Mouse (Mus musculus) cerebellum, postnatal 36 days (tissue): ENCODE results near the gene Pga5.
A peak's percentile ranks its signal among the peaks of the same experiment; 100 is the strongest.

Experiments used
- DNase-seq, 2 experiments: peaks; one replicate each; pipeline ENCODE4 v3.0.0; 2021 to 2022; ENCODE audit warnings: mixed read lengths in 2 of 2

The Pga5 gene

GRCm38 (mm10) chr19:10677915-10678771 lies at the start of gene Pga5:
TSS of gene Pga5 (minus strand) at chr19:10678071.
- DNase-seq = peak; percentile 92 to 98

- peak in 1 of 2 experiments; percentile 48 for DNase-seq
Measured at GRCm38 (mm10) chr19:10724629-10725363, 46.9 kb upstream of the Pga5 start.

DNA sequence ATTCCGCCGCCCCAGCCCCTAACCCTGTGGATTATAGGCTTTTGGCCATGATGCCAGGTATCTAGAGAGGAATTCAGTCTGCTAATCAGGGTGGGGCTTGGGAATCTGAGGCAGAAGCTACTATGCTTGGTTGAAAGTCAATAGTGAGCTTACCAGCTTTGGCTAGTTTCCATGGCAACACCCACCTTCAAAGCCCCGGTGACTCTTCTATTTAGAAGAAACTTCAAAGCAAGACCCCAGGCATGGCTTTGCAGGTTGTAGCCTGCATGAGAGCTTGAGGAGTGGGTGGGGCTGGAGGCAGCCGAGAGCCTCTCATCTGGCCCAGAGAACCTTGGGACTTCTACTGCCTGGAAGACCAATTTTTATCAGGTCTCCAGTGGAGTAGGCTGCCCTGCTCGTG lies 45.8 kb upstream of the Pga5 start:
- no peak for DNase-seq

- peak in 1 of 2 experiments; percentile 39 for DNase-seq
Measured at GRCm38 (mm10) chr19:10723084-10723483, 45.2 kb upstream of the Pga5 start.

DNA sequence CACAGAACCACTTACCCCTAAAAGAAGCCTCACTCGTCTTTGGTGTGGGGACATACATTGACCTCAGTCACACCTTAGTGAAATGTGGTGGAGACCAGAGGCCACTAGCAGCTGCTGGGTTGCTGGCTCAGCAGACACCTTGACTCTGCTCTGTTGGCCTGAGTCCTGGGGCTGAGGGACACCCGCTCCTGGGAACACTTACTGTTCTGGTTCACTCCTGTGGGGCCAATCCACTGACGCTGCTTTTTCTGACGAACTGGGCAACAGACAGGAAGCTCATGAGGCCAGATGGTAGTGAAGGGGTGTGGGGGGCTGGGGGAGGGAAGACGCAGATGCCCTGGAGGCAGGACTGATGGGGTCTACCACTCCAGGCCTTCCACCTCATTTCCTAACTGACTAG lies 43.2 kb upstream of the Pga5 start:
- DNase-seq = no peak

- DNase-seq = no peak
Measured at GRCm38 (mm10) chr19:10720524-10720923, 42.7 kb upstream of the Pga5 start.

DNA sequence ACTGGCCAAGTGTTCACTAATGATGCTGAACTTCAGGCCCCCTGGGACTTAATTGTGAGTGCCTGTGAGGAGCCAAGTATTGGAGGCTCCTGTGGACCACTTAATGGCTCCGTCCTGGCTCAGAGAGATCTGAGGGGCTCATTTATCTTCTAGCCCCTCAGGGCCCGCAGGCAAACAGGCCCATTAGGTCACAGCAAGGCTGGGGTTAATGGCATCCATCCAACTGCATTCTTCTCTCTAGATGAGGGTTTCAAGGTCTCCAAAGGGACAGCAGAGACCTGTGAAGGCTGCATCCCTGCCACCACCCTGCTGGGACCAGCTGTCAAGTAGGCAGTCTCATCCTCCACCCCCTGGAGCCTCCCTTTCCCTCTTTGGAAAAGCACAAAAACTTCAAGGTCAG lies 41.9 kb upstream of the Pga5 start:
- peak; percentile 78 to 84 for DNase-seq

GRCm38 (mm10) chr19:10718251-10718775 lies 40.4 kb upstream of the Pga5 start:
- DNase-seq = peak in 1 of 2 experiments; percentile 31

DNA sequence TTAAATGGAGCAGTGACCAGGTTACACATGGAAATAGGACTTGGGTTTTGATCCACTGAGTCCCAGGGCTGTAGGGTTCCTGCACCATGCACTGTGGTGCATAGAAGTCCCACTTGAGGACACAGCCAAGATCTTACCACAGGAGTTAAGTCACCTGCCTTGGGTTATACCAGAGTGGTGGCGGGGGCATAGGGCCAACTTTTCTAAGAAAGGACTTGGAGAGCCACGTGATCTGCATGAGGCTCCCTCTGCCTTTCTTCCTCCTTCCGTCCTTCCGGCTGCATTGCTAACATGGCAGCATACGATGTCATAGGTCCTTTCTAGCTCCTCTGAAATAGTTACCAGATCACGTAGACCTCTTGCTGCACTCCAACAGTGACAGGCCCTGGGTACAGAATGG lies 37.6 kb upstream of the Pga5 start:
- DNase-seq = peak in 1 of 2 experiments; percentile 29

- DNase-seq = peak; percentile 90 to 93
Measured at GRCm38 (mm10) chr19:10714682-10715475, 37.0 kb upstream of the Pga5 start.

GRCm38 (mm10) chr19:10714168-10714567 lies 36.3 kb upstream of the Pga5 start:
- no peak for DNase-seq

DNA sequence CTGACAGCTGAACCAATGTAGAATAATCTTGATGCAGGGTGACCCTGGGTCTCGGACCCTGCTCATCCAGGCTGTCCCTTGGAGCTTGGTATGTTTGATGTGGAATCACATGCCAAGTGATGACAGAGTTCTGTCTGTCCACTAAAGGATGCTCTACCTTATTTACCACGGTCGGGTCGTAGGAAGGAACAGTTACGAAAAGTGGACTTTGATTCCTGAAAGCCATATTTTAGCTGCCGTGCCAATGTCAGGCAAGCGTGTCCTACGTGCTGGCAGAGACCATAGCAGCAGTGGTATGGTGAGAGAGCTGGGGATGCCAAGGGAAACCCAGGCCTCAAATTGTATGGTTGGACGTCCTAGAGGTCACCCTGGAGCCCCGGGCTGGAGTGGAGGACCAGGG lies 35.7 kb upstream of the Pga5 start:
- no peak for DNase-seq

DNA sequence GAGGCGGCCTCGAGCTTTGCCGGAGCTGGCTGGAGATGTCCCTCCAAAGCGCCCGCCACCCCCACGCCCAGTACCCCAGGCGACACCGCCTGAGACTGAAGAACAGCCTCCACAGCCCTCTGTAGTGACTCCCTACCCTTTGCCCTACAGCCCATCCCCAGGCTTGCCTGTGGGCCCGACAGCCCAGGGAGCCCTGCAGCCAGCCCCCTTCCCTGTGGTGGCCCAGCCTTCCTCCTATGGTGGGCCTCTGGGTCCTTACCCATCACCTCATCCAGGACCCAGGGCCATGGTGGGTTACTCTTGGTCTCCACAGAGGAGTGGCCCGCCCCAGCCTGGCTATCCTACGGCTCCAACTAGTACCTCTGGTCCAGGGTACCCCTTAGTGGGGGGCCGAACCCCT lies 34.8 kb upstream of the Pga5 start:
- DNase-seq = peak in 1 of 2 experiments; percentile 22

DNA sequence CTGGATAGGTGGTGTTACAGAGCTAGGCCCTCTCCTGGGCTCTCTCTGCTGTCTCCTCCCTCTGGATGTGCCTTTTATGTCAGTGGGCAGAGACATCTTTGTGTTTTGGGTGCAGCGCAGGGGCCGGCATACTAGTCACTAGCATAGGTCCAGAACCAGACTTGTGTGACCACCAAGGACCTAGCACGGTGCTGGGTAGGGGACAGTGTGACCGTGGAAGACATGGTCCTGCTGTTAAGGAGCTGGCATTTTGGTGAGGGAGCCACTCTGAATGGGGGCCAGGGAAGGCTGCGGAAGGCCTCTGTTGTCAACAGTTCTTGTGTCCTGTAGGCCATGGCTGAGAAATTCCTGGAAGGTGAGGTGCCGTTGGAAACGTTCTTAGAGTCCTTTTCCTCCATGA lies 34.3 kb upstream of the Pga5 start:
- no peak for DNase-seq

DNA sequence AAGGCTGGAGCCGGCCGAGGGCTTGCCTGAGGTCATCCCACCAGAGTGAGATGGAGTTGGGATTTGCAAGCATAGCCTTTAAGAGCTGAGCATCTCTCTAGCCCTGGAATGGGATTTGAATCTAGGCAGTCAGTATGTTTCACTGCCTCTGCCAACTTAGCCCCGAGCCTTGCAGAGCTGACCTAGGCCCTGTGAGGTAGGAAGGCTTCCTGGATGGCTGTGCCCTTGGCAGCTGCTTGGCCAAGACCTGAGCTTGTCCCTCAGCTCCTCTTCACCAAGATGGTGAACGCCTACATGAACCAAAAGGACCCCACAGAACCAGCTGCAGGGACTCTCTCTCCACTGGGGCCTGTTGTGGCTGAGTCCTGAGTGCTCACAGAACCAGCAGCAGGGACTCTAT lies 32.9 kb upstream of the Pga5 start:
- DNase-seq = no peak

DNA sequence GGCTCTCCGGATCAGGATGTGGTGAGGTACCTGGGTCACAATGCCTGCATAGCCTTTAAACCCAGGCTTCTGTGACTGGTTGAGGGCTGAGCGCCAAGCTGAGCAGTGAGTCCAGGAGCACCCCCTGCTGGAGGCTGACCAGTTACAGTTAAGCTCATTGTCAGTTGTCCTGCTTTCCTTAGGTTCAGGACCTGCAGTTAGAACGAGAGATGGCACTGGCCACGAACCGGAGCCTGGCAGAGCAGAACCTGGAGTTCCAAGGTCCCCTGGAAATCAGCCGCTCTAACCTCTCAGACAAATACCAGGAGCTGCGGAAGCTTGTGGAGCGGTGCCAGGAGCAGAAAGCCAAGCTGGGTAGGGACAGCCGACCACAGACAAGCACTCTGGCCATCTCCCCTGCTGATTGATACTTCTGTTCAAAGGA lies 32.2 kb upstream of the Pga5 start:
- DNase-seq = peak; percentile 86 to 89

DNA sequence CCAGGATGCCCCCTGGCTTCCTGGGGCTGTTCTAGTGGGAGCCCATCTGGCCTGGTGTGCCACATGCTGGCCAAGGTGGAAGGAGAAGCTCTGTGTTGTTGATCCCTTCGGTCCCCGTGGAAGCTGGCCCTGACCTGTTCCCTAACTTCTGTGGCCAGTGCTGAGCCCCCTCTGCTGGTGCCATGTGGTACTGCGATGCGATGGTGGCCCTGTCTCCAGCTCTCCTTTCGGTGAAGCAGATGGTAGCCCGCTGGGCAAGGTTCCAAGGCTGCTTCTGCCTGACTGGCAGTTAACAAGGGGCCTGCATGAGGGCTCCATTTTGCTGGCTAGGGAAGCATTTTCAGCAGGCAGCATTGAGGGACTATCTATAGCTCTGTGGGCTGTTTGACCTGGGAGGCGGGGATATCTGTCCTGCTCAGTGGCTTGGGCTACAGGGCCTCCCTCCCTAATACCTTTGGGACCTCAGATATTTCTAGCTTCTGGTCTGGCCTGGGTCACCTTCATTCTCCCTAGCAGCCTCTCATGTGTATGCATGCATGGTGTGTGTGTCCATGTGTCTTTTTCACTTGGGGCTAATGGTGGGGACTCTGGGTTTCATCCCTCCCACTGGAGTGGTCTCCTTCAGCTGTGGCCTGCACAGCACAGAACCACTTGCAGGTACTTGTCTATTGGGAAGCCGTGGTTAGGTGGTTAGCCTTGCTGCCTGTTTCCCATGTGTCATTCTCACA lies 31.7 kb upstream of the Pga5 start:
- DNase-seq = peak; percentile 100

DNA sequence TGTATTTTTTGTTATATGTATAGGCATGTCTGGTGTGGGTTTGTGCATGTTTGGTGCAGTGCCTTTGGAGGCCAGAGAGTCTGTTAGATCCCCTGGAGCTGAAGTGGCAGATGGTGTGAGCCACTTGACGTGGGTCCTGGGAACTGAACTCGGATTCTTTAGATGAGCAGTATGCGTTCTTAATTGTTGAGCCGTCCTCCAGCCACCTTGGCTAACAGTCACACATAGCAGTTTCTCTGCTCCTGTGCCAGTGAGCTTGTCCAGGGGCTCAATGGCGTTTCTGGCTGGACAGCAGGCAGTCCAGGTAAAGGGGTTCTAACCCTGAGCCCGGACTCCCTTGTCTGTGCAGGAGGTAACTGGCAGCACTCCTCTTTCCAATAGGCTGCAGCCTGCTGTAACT lies 31.0 kb upstream of the Pga5 start:
- peak in 1 of 2 experiments; percentile 55 for DNase-seq

DNA sequence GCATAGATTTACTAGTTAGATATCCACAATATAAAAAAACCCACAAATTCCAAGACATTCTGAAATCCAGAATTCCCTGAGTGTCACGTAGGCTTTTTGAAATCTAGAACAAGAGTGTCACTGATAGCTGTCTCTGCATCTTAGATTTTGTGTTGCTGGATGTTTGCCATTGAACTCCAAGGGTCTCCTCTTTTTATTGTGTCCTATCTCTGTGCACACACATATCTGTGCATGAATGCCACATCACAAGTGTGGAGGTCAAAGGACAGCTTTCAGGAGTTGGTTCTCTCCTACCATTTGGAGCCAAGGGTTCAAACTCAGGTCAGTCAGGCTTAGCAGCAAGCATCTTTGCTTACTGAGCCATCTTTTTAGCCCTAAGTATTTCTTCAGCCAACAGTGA lies 30.0 kb upstream of the Pga5 start:
- DNase-seq = no peak

- DNase-seq = peak; percentile 44 to 56
Measured at GRCm38 (mm10) chr19:10707087-10707875, 29.4 kb upstream of the Pga5 start.

DNA sequence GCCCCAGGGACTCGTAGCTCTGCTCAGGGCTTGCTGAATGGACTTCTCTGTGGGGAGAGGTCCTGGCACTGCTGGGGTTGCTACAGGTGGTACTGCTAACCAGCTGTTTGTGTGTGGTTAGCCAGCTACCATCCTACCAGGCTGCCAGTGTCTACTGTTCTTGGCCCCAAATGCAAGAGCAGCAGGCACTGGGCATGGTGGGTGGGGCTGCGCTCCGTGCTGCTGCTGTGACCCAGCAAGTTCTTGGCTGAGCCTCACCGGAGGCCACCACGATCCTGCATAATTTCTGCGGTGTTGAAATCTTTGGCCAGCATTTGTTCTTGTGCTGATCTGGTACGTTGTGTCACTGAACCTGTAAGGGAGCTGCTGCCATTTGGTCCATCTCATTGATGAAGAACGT lies 25.6 kb upstream of the Pga5 start:
- peak in 1 of 2 experiments; percentile 52 for DNase-seq
